Mouse (Mus musculus) testis, postnatal 14 days (tissue): ENCODE measurements around the gene Gpkow.
"Not testable (repeated sequence)": the region's sequence is repeated elsewhere in the genome, so short reads cannot be mapped to it uniquely, and the experiment has no call there.

Experiments
- DNase-seq: peaks from one replicate; pipeline ENCODE4 v3.0.0; 2021; ENCODE audit warnings: low spot score

Gene Gpkow

DNA sequence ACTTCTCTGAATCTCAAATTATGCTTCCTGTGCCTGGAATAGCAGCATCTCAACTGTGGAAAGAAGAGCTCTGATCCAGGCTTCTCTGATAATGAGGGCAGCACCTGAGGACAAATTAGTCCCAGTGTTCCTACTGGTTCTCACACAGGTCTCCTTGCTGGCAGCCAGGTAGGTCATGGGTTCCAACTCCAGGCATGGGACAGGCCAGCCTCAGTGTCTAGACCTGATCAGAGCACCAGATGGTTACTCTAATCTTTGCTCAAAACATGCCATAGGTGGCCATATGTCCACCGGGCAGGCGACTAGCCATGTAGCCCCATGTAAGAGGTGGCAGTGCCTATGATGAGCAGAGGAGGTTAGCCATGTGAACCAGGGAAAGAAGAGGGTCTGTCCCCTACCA, 8.6 kb upstream of the Gpkow start:
- no peak for DNase-seq

DNA sequence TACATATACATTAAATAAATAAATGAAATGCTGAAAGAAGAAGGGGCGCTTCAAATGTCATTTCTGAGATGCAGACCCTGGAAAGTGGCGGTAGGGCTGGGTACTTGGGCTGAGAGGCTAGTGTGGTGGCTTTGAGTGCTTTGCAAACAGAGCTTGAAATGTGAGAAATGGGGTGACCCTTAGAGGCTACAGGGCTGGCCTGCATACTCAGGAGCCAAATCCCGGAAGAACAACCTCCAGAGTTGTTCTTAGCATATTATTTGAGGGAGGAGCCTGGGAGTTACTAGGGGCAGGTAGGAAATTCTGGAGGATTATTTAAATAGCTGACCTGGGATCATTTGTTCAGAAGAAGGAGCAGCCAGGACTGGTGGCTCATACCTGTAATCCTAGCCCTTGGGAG, 6.4 kb upstream of the Gpkow start:
- DNase-seq, result no peak

DNA sequence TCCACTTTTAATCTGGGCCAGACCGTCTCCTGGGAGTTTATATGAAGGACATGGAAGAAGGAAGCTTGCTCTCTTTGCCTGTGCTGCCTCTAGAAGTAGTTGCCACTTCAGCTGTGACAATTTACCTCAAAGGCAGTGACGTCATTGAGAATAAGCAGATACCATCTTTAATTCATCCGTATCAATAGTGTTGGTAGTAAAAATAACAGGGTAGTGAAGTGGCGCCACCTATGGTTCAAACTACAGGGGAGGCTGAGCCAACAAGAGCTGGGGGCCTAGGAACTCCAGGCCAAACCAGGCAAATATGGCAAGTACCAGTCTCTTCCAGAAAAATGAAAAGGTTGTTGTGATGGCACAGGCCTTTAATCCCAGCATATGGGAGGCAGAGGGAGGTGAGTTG, 4.1 kb upstream of the Gpkow start:
- no peak for DNase-seq

DNA sequence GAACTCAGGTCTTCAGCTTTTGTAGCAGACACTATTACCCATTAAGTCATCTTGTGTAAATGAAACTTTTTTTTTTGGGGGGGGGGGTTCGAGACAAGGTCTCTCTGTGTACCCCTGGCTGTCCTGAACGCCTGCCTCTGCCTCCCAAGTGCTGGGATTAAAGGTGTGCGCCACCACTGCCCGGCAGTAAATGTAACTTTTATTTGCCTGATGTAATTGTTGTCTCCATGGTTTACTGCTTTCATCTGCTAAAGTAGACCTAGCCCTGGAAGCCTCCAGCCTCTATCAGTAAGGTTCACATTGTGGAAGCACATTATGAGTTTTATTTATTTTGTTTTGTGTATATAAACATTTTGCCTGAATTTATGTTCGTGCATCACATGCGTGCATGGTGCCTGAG, 411 bp upstream of the Gpkow start:
- DNase-seq, result no peak

DNA sequence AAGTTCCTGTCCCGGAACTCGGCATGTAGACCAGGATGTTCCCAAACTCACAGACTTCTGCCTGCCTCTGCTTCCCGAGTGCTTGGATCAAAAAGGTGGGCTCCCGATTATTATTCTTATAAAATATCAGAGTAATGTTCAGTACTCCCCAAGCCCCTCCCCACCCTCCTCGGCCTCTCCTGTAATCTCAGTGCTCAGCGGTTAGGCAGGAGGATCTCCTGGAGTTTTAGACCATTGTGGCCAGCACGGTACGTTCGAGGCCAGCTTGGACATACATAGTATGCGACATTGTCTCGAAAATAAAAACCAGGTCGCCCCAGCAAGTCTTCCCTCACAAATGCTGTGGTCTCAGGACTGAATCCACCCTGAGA, 16.8 kb downstream of the Gpkow start:
- not testable (repeated sequence) for DNase-seq

DNA sequence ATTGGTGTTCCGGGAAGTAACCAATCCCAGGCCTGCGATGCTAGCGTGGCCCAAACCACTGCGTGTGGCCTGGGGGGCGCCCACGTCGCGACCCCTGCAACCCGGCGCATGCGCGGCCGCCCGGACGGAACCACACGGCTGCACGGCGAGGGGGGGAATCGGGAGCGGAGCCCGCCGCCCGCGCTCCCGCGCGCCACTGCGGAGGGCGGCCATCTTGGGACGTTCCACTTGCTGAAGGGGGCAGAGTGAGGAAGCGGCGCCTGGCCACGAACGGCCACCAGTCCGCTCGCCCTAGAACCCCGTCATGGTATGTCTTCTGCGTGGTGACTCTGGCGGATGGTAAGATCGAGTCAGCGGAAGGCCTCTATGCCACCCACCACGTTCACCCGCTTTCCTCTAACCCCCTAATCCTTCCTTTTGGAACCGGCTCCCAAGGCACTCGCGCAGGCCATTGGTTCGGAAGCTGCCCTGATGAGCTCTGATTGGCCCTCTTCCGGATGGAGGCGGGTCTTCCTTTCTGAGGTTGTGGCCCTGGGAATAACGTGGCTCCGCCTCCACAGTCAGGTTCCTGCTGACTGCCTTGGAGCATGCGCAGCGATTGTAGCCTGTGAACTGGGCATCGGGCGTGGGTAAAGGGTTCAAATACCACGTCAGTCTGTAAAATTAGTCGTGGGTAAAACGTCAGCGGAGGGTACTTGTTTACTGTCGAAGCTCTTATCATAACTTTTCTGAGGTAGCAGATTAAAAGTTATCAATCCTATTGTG, 17.4 kb downstream of the Gpkow start, which contains the start of gene Wdr45:
Gene Wdr45, plus strand, starts transcription at position 199 of the 765 bp plus-strand sequence.
- DNase-seq, result peak; percentile 95

DNA sequence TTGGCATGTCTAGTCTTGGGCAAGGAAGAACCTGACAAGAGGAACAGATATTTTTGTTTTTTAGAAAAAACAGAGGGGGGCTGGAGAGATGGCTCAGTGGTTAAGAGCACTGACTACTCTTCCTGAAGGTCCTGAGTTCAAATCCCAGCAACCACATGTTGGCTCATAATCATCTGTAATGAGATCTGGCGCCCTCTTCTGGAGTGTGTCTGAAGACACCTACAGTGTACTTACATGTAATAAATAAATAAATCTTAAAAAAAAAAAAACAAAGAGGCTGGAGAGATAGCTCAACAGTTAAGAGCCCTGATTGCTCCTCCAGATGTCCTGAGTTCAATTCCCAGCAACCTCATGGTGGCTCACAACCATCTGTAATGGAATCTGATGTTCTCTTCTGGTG, 19.1 kb downstream of the Gpkow start:
- not testable (repeated sequence) for DNase-seq

DNA sequence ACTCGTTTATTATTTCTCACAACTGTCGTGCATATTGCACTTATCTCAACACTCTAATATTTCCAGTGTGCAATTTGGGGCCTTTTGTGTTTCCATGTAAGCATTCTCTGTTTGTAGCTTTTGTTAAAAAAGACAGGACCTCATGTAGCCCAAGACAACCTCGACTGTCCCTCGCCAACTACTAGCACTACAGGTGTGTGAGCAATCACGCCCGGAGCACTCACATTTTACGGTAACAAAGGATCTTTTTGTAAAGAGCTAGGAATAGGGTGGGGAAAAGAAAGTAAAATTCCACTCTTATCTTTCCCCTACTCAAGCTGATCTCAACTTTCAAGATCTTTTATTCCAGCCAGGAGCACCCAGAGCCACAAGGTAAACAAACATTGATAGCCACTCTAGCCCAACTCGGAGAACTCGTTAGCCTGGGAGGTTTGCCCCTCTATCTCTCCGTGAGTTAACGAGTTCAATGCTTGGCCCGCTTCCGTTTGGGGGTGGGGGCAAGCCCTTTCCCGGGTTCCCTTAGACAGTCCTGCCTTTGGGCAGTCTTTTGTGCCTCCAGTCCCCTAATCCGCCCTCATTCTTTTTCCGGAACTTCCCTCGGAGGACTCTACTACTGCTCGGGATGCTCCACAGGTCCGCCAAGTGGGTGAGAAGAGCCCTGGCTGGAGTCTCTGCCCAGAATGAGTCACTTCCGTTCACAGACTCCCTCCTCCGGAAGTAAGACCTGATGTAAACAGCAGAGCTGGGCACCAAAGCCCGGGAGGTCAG, 24.8 kb downstream of the Gpkow start, which contains the start of gene Gm45208:
Gene Gm45208, plus strand, starts transcription at position 732 of the 768 bp plus-strand sequence.
- peak; percentile 75 for DNase-seq

DNA sequence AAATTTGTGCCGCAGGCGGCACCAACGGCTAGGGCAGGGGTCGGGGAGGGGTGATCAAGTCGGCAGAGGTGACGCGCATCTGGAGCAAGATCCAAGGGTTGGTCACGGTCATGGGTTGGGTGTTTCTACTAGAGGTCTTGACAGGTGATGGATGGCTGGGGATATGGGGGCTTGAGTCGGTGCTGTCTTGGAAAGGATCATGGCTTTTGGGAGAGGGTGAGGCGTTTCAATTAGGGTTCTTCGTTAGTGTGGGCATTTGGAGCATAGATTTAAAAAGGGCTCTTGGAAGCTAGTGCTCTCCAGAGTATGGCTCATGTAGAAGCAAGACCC, 25.3 kb downstream of the Gpkow start:
- no peak for DNase-seq

DNA sequence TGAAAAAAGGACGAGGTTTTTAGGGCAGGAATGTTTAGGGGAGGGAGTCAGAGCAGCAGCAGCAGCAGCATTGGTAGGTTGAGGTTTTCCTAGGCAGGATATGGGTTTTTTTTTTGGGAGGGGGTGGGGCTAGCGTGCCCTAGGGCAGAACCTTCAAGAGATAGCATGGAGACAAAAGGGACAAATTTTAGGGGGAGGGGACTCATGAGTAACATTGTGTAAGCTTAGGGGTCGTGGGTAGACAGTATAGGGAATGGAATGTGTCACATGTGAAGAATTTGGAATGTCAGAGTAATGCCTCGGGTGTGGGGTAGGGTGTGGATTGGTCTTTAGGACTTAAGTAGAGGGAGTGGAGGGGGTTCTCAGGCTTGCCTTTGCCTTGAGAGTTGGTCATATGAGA, 25.8 kb downstream of the Gpkow start:
- DNase-seq, result no peak

DNA sequence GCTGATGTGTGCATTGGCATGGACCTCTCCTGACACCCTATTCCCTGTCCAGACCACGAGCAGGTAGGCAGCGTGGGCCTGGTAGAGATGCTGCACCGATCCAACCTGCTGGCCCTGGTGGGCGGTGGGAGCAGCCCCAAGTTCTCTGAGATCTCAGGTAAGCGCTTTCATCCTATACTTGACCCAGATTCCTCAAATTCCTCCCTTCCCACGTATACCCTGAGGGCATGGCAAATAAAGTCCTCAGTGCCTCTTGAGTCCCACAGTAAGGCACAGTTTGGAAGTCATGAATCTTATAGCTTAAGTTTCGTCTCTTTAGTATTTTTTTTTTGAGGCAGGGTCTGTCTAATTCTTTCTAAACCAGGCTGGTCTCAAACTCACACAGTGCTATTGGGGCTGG, 27.2 kb downstream of the Gpkow start:
- no peak for DNase-seq

DNA sequence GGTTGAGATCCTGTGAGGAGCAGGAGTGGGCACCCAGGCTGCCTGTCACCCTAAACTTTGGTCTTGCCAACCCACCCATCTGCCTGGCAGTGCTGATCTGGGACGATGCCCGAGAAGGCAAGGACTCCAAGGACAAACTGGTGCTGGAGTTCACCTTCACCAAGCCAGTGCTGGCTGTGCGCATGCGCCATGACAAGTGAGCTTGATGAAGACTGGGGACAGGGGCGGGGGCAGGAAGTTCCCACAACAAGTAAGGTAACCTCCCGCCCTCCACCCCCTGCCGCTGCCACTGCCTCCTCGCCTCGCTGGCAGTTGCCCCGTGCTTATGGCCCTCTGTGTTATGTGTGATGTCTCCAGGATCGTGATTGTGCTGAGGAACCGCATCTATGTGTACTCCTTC, 28.9 kb downstream of the Gpkow start:
- no peak for DNase-seq

DNA sequence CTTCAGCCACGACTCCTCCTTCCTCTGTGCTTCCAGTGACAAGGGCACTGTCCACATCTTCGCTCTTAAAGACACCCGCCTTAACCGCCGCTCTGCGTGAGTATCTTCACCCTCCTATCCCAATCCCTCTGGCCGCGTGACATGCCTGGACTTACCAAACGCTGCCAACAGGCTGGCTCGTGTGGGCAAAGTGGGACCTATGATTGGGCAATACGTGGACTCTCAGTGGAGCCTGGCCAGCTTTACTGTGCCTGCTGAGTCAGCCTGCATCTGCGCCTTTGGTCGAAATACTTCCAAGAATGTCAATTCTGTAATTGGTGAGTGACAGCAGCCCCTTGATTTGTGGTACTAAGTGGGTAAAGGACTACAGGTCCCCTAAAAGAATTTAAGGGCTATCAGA, 30.2 kb downstream of the Gpkow start:
- DNase-seq, result no peak

DNA sequence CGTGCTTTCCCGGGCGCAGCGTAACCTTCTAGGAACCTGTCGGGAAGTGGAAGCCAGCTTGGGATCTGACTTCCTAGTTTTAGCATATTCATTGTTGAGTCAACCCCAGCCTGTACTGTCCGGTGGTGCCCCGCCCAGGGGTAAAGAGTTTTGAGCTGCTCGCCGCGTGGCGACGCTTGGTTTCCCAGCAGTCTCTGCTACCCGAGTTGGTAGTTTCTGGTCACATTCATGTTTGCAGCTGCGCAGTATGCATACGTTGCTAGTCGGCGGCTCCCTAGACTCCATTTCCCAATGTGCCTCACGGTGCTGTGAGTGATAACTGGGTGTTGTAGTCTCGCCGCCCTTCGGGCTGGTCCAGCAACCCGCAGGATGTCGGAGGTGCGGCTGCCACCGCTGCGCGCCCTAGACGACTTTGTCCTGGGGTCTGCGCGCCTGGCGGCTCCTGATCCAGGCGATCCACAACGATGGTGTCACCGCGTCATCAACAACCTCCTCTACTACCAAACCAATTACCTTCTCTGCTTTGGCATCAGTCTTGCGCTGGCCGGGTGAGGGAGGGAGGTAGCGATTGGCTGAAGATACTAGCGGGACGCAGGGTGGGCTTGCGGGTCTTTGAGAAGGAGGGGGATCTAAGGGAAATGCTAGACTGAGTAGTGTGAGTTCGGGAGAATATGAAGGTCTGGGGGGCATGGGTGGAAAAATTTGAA, 31.4 kb downstream of the Gpkow start, which contains the start of gene Praf2:
Gene Praf2, plus strand, starts transcription at position 225 of the 707 bp plus-strand sequence.
- DNase-seq, result peak; percentile 77

DNA sequence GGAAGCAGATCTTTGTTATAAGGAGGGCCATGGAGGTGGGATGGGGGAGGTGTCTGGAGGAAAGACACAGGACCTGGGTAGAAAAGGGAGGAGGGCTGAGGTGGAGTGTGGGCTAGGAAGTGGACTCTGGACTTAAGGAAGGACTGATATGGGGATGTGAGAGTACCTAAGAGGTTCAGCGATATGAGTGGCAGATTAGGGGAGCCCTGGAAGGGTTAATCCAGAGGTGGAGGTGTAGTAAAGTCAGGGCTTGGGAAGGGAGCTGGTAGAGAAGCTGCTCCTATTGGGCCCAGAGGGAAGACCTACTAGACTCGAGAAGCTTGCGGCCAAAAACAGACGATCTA, 32.0 kb downstream of the Gpkow start:
- no peak for DNase-seq

DNA sequence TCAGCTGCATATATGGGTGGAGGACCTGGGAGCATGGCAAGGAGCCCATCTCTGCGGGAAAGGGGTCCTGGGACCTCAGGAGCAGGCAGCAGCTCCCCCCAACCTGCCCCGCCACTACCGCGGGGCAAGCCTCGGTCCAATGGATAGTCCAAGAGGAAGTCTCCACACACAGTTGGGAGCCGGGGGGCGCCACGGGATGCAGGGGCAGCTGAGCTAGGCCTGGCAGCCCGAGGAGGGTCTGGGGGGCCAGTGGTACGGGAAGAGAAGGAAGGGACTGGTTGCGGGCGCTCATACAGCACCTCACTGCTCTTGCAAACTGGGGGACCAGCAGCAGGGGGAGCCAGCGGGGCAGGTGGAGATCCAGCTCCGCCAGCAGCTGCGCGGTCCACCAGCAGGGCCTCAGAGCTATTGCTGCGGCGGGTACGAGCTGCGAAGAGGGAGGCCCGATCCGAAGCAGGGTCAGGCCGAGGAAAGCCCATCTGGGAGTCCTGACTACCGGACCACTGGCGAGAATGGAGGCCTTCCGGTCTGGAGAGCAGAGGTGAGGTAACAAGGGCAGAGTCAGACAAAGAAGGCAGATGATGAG, 36.7 kb downstream of the Gpkow start:
- no peak for DNase-seq

DNA sequence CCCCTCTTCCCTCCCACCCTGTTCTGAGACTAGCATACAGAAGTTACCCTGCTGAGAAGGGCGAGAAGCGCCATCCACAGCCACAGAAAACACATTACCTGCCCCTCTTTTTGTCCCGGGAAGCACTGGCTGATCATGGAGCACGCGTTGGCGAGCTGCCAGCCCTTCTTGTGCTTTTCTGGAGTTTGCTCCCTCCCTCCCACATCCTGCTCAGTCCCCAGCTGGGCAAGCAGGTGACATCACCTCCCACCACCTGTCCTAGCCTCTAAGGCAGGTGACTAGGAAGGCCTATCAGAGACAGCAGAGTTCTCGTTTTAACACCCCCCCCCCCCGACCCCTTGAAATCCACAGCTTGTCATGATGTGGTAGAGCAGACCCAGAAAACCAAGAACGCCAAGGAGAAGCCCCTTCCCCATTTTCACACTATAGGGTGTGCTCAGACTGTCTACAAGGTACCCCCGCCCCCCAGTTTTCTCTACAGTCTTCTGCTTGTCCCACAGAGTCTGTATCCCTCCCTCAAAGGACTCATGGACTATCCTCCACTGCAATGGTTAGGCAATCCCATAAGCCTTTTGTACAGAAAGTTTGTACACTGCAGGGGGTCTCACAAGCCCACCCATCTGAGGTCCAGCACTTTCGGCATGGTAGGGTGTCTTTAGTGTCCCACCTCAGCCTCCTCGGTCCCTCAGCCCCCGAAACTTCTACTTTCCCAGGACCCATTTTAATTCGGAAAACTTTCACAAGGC, 42.6 kb downstream of the Gpkow start:
- DNase-seq, result no peak

DNA sequence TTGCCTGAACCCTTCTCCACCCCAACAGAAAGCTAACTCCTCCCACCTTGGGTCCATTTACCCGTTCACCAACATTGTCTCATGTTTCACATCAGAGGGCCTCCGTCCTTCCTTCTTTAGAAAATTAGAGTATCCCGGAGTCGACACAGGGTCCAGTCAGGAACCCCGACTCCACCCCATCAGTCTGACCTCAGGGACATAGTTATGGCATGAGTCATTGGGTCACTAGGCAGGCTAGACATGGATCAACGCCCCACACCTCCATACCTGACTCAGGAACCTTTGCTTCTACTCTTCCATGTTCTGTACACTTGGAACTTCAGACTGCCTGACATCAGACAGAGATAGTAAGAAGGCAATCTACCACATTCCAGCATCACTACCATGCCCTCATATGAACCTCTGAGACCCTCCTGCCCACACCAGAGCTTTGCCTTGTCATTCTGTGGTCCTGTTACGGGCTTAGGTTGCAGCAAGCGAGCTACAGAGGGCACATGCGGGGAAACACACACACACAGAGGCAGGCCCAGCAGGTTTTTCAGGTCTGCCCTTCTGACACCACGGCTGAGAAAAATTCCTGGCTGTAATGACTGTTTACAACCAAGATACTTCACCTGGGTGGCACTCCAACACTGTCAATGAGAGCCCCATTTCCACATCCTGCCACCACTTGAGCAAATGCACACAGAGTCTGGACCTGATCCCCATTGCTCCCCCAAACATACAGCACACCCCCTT, 43.3 kb downstream of the Gpkow start:
- DNase-seq, result no peak

DNA sequence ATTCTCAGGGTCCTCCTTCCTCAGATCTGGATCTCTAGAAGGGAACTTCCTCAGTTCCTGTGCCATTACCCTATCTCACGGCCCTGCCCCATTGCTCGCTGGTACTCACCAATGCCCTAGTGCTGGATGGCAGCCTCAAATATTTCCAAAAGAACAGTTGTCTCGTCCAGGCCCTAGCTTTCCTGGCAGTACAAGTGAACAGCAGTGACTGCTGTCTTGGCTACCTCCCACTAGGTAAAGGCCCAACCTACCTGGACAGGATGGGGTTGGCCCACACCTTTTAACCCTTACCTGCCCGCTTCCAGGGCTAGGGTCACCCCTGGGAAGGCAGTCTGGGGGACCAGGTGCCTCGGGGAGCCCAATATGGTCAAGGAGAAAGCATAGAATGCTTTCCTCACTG, 44.2 kb downstream of the Gpkow start:
- DNase-seq, result no peak

DNA sequence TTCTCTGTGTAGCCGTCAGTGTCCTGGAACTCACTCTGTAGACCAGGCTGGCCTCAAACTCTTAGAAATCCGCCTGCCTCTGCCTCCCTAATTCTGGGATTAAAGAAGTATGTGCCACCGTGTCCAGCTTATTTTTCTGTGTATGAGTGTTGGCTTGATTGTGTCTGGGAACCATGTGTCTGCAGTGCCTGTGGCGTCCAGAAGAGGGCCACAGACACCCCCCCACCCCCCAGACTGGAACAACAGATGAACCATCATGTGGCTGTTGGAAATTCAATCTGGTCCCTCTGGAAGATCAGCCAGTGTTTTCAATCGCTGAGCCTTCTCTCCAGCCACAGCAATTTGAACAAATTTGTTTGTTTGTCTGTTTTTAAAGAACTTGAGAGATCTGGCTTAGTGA, 46.5 kb downstream of the Gpkow start:
- DNase-seq, result no peak

DNA sequence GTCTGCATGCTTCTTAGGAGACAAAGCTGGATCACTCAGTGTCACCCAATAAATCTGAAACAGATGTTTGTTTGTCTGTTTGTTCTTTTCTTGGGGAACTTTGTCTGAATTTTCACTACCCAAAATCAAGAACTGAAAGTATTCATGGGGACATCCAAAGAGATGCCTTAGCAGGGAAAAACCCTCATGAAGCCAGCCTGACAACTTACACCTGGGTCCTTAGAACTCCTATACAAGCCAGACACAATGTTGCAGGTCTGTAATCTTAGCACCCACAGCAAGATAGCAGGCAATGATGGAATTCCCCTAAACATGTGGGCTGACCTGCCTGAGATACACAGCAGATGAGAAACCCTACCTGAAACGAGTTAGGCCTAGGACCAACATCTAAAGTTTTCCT, 48.0 kb downstream of the Gpkow start:
- DNase-seq, result no peak
